Mouse (Mus musculus) common myeloid progenitor, adult 5-6 weeks (primary cell): ENCODE measurements at regions not wholly inside any gene's neighbourhood (a gene's known extent, or its start where the extent isn't known, plus 50 kb on each side); places are given as distances from the start of the nearest gene placed in this dataset.
A peak's percentile ranks its signal among the peaks of the same experiment; 100 is the strongest.

Experiments used
- ATAC-seq: replicated peaks from 2 replicates; pipeline ENCODE4 v1.8.0; 2016; ENCODE audit warnings: low read depth, mild to moderate bottlenecking, moderate TSS enrichment, inconsistent platforms; ENCODE audit not compliant: poor library complexity, severe bottlenecking

DNA sequence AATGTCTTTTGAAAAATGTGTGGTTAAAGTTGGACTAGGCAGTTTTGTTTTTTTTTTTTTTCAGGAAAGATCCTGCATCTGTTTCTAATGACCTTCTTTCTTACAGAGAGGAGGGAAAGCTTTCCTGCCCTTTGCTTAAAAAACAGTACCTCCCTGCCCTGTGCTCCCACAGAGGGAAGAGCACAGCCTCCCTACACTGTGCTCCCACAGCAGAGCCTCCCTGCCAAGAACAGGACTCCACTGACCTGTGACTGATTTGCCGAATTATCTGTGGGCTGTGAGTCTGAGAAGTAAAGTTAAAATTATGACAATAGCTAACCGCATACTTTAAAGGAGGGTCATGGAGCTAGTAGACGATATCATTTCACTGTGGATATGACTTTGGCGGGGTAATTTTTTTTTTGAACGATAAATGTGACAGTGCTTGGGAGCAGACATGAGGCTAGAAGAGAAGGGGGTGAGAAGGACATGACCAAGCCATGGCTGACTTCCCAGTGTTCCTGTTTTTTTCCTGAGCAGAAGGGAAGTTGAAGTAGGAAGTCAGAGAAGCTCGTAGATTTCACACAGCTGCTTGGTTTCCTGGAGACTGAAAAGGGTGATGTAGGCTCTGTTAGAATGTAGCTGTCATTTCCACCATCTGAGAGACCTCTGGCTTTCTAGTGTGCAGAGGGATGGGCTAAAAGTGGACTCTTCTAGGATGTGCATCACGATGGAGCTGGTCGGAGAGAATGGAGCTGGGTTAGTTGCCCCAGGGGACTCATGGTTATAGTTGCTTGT is 226.2 kb downstream of the Etaa1 start:
- ATAC-seq, result no peak

DNA sequence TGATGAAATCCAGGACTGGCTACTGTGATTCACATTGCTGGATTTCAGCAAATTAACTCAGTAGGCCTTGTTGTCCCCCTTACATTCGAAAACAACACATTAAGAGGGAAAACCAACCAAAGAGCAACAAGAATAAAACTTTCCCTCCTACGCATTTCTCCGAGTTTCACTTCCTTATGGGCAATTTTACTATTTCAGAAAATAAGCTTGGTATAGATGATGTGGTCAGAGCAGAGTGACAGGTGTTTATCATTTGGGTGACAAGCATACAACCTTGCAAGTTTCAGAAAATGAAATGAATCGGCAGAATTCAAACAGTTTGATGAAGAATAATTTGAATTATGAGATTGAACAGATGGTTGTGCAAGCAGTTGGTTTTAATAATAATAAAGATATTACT is 220.6 kb downstream of the Etaa1 start:
- no peak for ATAC-seq

DNA sequence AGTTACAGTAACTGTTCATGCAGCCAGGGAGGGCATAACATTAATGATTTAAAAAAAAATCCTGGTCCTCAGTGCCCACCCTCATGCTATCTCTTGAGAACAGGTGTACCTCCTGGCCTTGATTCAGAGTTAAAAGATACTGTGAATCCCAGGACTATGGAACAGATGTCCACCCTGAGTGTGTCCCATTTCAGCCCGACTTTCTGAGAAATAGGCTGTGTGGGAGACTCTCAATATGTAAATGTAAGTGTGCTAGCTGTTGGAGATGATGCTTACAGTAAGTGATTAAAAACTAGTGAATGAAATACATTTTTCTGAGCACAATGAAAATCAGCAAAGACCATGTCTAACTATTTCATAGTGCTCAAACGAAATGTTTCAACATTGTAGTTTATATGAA is 219.2 kb downstream of the Etaa1 start:
- ATAC-seq, result no peak

DNA sequence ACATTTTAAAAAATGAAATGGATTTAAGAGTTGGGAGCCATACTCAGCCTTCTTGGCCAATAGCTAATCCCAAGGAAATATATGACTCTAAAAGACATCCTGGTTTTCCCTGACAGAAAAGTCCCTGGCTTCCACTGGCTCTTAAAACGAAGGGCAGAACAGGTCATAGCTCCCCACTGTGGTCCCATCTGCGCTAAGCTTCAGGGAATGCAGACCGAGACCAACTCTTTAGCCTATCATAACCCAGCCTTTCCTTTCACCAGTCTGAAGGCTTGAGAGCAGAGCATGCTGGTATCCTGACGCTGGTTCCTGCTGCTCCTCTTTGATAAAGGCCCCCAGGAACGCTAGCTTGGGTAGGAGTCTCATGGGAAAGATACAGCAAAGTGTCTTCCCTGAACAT is 214.8 kb downstream of the Etaa1 start:
- ATAC-seq, result no peak

DNA sequence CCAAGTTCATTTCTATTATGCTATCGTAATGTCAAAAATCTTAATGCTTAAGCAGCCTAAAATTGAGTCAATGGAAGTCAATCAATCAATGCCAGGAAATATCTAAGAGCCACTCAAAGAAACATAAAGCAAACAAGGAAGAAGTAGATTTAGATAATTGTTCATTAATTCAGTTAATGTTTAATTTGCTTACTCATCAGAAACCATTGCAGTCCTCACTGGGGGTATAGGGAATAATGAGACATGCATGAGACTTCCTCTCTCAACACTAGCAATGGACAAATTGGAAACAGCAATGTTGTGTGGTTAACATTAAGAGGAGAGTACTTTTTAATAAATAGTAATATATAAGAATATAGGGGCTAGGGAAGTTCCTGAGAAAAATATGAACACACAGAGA is 209.9 kb downstream of the Etaa1 start:
- no peak for ATAC-seq

DNA sequence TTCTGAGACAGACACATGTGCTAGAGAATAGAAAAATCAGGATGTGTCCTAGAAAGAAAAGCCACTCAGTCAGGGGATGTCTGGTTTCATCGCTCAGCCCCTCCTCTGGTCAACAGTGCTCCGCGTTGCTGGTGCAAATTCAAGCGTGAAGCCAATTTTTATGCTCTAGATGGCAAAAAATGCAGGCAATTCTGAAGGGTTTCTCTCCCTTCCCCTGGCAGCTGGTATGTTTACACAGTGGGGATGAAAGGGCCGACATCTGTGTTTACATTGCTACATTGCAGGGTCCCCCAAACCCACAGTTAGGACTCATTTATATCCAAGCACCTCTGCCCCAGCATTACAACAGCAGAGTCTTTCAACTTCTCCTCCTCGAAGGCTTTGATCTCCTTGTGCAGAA is 203.3 kb downstream of the Etaa1 start:
- no peak for ATAC-seq

DNA sequence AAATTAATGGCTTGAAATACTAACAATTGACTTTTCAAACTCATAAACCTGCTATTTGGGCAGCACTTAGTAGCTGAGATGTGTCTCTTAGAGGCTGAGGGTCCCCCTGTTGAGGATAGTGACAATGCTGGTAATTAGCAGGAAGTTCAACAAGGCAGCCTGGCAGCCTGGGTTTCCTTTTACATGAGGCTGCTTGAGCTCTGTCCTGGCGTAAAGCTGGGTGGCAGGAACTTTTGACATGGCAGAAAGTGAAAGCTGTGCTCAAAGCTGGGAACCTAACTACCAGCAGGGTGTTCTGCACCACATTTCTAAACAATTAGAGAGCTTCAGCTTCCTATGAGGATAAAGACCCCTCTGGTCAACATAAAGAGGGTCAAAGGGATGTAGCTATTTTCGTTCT is 194.5 kb downstream of the Etaa1 start:
- no peak for ATAC-seq

DNA sequence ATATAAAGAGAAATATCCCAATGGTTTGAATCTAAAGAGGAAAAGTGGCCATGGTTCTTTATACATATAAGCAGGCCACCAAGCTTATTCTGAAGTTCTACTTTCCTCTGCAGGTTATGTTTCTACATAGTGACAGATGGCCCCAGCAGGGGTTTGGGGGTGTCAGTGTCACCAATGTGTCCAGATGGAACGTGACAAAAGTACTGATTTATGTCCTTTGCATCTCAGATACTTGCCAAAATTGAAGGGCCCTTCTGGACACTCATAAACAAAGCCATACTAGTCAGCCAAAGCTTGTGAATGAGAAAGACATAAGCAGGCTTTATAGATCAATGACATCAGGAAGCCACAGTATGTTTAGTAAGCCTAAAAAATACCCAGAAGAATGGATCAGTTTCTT is 190.3 kb downstream of the Etaa1 start:
- ATAC-seq, result no peak

DNA sequence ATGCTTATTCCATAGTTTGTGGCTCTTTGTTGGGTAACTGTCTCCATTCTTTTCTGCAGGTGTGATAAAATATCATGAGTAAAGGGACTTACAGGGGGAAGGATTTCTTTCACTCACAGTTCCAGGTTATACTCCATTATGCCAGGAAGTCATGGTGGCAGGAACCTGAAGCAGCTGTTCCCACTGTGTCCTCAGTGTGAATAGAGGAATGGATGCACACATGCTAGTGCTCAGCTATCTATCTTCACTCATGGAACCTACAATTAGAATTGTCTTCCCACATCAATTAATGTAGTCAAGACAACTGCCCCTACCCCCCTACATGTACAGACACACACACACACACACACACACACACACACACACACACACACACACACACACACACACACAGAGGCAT is 189.5 kb downstream of the Etaa1 start:
- no peak for ATAC-seq

DNA sequence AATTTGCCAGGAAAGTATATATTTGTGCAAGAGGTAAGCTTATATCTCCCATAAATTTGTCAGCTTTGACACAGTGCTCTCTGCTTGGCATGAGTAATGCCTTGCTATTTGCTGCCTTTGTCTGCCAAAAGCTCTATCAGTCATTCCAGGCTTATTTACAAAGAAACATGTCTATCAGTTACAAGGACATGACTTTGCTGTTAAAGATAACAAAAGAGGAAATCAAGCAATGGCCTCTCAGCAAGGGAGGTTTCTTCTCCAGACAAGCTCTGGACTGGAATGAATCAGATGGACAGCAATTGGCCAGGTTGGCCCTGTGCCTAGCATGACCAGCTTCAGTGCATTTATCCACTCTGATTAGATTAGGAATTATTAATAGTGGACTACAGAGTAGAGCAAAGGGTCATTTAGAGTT is 185.3 kb downstream of the Etaa1 start:
- ATAC-seq, result 0 out of 2 replicates have a peak, but pooled peaks have one; percentile 15

DNA sequence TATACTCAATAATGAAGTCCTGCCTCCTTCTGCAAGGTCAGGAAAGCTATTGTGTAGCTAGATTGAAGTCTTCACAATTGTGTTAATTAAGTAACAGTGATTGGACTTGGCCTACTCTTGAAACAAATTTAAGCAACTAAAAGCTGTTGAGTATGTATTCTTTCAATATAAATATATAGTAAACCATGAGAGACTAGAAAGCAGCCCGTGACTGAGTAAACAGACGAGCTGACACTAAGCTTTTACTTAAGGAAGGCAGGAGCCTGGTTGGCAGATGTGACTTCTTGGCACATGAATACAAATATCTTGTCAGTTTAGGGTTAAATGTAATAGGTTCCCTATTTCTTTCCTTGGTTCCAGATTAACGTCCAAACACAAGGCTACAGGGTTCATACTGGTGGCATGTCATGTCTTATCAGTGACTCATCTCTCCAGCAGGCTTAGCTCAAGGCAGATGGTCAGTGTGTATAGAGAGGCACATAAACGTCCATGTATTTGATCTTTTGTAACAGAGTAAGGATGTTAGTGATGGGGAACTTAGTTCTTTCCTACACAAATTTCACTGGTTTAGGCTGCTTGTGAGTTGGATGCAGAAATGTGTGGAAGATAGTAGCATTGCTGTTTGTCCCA is 184.7 kb downstream of the Etaa1 start:
- ATAC-seq, result no peak

DNA sequence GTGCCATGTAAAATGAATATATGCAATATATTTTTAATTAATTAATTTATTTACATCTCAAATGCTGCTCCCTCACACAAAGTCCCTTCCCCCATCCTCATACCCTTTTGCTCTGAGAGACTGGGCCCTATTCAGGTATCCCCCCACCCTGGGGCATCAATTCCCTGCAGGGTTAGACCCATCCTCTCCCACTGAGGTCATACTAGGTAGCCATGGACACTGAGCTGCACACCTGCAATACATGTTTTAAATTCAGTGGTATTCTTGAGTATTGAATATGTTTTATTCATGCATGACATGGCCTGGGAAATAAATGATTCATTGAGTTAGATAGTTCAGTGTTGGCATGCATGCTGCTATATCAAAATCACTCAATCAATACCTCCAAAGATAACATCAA is 156.0 kb downstream of the Etaa1 start:
- no peak for ATAC-seq

DNA sequence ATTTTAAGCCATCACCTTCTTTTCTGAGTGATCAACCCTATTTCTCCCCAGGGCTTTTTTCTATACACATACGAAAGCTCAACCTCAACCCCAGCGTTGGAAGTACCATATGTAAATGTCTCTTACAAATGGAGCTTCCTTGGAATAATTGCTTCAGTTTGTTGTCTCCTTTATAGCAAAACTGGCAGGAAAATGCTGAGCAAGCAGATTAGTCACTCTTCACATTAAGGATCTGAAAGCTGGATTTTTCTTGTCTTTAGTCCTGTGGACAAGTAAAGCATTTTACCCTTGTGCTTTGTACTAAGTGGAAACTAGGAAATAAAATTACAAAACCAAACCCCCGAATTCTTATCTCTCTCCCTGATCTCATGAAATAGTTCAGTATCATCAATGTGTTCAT is 145.8 kb downstream of the Etaa1 start:
- ATAC-seq, result no peak

DNA sequence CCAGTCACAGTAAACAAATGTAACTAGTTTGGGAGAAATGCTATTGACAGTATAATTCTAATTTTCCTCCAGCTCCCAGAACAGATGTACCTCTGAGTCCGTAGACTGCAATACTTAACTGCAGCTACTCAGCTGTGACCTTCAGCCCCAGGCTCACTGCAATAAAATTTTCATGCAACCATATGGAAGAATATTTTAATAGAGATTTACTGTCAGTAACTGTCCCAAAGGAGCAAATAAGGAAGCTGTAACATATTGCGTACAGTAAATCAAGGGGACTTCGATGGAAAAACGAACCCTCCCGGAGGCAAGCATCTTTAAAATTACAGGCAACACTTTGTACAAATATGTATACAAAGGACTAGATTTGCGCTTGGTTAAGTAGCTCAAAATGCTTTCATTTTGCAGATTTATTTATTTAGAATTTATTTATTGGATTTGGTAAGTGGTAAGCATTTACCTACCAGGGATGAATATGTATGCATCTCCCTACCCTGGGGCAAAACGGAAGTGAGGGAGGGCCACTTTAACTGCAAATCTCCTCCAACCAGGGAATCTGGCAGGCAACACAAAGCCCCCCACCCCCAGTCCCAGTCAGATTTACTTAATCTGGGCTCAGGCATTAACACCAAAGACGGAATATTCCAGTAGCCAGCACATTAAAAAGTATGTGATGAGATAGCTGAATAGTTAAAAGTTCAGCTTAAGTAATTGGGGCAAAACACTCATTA is 141.7 kb downstream of the Etaa1 start:
- no peak for ATAC-seq

DNA sequence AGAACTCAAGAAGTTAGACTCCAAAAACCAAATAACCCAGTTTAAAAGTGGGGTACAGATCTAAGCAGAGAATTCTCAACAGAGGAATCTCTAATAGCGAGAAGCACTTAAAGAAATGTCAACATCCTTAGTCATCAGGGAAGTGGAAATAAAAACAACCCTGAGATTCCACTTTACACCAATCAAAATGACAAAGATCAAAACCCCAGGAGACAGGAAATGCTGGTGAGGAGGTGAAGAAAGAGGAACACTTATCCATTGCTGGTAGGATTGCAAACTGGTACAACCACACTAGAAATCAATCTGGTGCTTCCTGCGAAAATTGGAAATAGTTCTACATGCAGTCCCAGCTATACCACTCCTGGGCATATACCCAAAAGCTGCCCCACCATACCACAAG is 111.0 kb downstream of the Etaa1 start:
- no peak for ATAC-seq

DNA sequence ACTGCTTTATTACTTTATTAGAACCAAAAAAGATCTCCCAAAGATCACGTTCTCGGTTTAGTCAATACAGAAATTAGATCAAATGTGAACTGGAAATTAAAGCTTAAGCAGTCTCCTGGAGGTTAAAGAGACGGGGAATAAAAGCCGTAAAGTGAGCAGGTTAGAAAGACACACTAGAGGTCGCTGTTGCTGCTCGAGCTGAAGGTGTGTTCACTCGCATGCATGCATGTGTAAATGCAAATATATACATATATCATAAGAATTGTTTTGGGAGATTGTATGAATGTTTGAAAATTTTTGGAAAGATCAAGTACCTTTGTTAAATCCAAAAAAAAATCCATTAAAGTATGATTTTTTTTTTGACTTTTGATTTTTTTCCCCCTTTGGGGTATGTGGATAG is 101.3 kb downstream of the Etaa1 start:
- peak; percentile 89 for ATAC-seq

DNA sequence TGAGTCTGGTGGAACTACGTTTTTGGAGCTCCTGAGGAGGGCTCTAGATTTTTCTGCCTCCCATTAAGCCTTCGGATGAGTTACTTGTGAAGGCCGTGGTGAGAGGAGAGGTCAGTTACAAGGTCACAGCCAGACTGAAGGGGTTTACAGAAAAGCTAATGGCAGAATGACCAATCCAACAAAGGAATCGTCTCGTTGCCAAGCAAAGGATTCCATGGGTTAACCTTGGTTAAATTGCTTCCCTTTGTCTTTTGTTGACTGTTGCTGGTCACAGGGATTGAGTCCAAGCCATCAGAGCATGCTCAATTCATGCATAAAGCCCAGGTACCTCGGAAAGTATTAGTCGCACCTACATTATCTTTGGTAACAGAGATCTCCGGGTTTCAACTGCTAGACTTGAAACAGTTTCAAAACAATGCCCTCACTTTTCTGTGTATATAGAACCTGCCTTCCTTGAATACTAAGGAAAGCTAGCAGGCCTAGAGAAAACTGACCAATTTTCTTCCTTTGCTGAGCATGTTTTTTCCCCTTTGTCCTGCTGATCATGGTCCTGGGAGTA is 100.3 kb downstream of the Etaa1 start:
- ATAC-seq, result no peak

DNA sequence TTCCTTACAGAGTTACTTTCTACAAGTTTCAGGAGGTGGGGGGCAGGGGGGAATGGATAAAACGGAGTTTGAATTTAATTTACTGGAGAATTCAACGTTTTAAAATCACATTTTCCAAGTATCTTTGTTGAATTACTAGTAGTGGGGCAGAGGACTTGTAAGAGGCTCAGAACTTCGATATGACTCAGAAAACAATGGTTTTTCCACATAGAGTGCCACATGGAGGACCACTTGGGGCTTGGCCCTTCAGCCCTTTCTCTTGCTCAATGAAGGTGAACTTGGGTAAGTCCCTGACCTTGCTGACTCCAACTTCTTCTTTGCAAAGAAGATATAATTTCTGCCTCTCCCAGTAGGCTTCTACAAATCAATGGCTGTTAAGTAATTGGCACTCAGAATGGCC is 99.8 kb downstream of the Etaa1 start:
- ATAC-seq, result no peak

DNA sequence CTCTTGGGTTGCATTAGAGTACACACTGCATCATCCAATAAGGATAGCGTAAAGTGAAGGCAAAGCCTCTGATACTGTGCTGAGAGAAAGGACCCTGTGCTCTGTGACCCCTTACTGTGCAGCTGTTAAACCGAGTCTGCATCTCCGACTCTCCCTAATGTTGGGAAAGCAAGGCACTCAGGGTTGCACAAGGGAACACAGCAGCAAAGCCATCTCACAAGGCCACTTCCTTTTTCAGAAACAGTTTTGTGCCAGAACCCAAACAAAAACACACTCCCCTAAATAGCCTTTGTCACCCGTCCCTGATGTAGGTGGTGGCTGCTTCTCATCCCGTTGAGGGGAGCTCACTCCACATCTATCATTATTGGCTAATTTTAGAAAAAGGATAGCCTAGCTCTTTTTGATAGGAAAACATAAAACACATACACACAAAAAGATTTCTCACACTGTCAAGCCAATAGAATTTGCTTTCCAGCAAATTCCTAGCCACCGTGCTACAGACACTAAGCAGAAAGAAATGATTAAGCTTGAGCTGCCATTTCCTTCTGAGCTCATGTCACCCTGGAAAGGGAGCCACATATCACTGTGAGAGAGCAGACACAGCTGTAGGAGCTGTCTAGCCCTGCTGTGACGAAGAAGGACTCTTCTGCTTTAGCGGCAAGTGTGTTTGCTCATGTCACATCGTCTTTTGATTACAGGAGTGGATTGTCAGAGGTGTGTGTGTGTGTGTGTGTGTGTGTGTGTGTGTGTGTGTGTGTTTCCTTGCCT is 94.1 kb downstream of the Etaa1 start:
- ATAC-seq, result 0 out of 2 replicates have a peak, but pooled peaks have one; percentile 25

DNA sequence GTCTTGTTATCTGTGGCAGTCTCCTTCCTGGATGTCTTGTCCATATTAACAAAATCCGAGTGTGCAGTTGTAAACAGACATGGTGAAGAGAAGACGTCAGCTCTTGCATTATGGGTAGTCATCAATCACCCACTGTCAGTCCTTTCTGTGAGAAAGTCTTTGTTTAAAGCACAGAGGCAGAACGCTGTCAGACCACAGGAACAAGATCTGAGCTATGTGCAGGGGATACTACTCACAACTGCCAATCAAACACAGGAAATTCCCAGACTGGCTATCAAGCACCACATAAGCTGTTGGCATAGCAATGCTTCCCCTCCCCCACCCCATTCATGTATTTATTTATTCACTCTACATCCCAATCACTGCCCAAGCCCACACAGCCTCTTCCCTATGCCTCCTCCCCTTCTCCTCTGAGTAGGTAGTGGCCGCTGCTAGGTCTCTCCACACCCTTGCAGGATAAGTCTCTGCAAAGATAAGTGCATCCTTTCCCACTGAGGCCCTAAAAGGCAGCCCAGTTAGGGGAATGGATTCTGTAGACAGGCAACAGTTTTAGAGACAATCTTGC is 88.8 kb downstream of the Etaa1 start:
- ATAC-seq, result peak; percentile 29; the same call in 1 of the 2 replicates
